Mouse (Mus musculus) G1E-ER4 (cell line): Measurements from ENCODE around the gene Il13. TPM values are rescaled to one million over a fixed set of nuclear protein-coding genes. Genes with fewer than 3 reads are reported as not detected.

Experiments
- GATA1 ChIP-seq: IDR thresholded peaks from one replicate; pipeline ENCODE4 v1.8.0; 2012; ENCODE audit warnings: low read length, inconsistent platforms
- polyA plus RNA-seq: library from polyadenylated mRNA; stranded (reverse); fragments of >175 nt; gene quantifications from 2 replicates; pipeline ENCODE4 v1.2.3, GENCODE M21; 2012

Il13 gene
- polyA plus RNA-seq, 1 experiment: not detected

DNA sequence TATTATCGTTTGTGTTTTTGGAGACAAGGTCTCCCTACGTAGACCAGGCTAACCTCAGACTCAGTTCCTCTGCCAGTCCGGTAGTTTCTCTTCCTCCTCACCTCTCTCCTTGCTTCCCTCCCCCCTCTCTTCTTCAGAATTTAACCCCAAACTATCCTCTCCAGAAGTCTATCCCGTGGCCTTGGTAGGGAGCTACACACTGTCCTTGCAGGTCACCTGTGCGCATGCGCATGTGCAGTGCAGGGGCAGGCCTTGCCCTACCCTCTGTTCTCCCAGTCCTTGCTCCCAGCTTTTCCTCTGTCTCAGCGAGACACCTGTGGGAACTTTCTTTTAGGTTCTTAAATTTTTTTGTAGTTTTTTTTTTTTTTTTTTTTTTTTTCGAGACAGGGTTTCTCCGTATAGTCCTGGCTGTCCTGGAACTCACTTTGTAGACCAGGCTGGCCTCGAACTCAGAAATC is 3.3 kb upstream of the Il13 start:
- no peak for TF ChIP-seq GATA1

- TF ChIP-seq GATA1: no peak
Observed at GRCm38 (mm10) chr11:53637046-53637802, 2.7 kb upstream of the Il13 start.

DNA sequence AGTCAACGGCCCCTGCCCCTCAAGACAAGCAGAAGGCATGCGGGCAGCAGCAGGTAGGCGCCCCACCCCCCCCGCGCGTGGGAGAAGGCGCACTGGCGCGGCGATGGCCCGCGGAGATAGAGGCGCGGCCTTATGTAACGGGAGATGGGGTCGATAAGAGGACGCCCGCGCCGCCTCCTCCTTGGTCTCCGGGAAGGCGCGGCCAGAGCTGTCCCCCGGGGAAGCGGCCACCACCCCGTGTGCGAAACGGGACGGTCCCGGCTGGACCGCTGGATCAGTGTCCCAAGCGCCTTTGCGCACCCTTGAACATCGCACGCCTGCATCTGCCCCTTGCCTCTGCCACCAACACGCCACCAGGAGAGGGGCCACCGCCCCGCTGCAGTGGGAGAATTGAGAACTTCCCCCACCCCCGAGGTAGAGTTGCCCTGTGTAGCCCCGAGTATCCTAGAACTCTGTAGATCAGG is 1.7 kb upstream of the Il13 start:
- peak; percentile 9 for TF ChIP-seq GATA1

DNA sequence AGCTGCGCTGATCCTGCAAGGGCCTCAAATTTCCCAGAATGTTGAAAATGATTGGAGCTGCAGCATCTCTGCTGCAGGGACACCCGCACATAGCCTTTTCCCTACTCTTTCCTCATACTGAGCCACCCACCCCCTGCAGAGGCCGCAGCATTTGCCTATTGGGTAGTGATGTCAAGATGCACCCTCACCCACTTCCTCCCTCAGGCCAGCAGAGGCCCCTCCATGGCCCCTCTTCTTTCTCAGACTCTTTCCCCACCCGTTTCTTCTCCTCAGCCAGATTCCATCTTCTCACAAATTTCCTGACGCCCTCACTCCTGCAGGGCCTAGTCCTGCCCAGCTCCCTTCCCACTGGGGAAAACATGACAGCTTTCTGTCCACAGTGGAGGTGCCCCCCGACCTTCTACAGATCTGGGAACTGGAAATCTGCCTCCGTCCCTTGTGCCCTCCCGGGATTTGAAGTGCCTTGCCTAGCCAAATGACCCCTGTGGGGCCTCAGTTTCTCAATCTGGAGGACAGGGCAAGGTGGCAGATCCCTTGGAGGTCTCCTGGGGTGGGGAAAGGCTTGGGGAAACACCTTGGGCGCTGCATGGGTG is 1.2 kb upstream of the Il13 start:
- TF ChIP-seq GATA1: no peak

- peak; percentile 27 for TF ChIP-seq GATA1
Observed at GRCm38 (mm10) chr11:53633644-53634043, 858 bp downstream of the Il13 start.

GRCm38 (mm10) chr11:53632122-53632733 is 2.3 kb downstream of the Il13 start:
- no peak for TF ChIP-seq GATA1

- TF ChIP-seq GATA1: no peak
Observed at GRCm38 (mm10) chr11:53627859-53628258, 6.6 kb downstream of the Il13 start.

GRCm38 (mm10) chr11:53626802-53627373 is 7.6 kb downstream of the Il13 start:
- no peak for TF ChIP-seq GATA1

- TF ChIP-seq GATA1: no peak
Observed at GRCm38 (mm10) chr11:53624124-53624523, 10.4 kb downstream of the Il13 start.

DNA sequence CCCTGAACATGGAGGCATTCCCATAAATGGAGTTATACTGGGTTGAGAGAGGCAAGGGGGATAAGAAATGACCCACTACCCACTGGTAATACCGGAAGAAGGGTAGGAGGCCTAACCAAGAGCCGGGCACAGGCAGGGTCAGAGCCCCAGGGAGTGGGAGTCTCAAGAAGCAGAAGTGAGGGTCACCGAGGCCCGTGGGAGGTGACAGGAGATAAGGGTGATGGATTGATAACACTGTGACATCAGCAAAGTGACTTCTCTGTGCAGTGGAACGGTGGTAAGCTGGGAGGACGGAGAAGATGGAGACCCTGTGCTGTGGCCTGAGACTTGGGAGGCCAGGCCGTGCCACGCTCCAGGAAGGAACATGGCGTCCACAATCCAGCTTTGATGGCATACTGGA is 10.9 kb downstream of the Il13 start:
- TF ChIP-seq GATA1: no peak

- no peak for TF ChIP-seq GATA1
Observed at GRCm38 (mm10) chr11:53622440-53622806, 12.1 kb downstream of the Il13 start.

DNA sequence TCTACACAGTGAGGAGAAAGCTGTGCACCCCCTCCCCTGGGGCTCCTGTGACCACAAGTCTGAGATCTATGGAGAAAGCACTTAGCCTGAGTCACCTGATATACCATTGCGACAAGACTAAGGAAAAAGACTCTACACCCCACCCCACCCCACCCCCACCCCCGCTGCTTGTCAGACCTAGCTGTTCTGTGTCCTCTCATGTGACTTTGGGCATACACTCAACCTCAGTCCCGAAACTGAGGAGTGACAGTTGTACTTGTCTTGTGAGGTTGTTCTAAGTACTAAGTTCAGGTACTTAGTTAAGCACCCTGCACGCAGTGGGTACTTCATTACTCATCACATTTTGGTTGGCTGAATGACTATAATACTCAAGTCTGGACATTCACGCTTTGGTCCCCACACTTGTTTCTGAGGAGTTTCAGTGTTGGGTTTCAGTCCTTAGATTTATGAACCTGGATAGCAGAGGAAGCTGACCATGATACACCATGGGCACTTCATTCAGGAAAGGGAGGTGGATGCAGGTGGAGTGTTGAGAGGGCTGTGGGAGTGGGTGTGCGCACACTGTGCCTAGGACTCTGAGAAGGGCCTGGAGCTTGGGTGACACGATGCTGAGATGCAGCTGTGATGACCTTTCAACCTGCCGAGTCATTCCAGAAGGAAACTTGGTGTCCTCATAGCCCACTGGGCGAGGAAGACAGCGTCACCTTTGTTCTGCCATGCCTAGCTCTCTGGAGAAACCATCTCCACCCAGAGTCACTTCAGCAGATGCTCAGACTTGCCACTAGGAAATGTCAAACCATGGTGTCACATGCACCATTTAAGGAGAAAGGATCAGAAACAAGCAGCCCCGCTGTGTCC is 12.7 kb downstream of the Il13 start:
- no peak for TF ChIP-seq GATA1

DNA sequence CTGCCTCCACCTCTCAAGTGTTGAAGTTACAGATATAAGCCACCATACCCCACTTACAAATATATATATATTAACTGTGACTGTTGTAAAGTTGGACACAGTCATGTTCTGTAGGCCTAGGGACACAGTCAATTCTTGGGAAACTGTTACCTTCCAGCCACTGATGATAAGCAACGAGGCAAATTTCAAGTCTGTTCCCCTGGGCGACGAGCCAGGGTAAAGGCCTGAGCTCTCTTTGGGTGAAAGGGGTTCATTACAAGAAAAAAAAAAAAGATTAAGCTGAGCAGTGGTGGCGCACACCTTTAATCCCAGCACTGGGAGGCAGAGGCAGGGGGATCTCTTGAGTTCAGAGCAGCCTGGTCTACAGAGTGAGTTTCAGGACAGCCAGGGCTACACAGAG is 14.4 kb downstream of the Il13 start:
- no peak for TF ChIP-seq GATA1

DNA sequence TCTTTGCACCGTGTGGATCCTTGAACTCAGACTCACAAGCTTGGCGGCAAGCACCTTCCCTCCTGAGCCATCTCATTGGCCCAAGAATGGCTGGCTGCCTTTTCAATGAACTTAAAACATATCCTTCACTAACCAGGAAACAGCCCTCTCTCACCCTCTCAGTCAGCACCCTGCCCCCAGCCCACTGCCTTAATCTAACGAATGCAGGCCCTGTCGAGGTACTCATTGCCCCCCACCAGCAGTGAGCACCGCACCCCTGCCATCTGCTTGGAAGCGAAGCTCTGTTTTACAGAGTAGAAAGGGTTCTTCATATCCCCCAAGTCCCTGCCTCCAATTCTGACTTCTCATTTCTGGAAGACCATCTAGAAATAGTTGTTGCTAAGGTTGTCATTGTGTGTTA is 15.1 kb downstream of the Il13 start:
- no peak for TF ChIP-seq GATA1

GRCm38 (mm10) chr11:53618619-53619198 is 15.8 kb downstream of the Il13 start, which contains the start of gene Il4:
Gene Il4, minus strand, starts transcription at chr11:53618669.
- TF ChIP-seq GATA1: no peak
